8 mouse cellular contexts compared by ENCODE assay signal in the genomic region with DNA sequence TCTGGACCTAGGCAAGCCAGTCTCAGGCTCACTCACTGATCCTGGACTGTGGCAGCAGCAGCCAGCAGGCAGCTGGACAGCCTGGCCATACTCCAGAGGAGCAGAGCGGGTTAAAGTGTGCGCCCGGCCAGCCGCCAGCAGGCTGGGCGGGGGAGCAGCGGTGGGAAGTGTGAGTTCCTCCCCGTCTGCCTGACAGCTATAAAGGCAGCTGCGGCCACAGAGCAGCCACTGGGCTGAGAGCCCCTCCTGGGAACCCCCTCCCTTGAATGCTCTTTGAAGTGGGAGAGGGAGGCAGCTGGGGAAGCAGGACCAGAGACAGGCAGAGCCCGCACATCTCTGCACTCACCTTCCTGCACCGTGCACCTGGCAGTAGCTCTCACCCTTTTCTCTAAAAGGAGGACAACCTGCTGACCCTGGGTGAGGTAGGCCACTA. TPM values are rescaled to one million over a fixed set of nuclear protein-coding genes. Genes with fewer than 3 reads are reported as not detected.
DNase-seq lines count a peak whose midpoint lies in the region; ATAC-seq and TF ChIP-seq lines count a peak whose summit lies in the region.

A gene (plus strand): TSS at position 228 of the 433 bp plus-strand sequence.

- no peak for TF ChIP-seq CTCF in kidney, adult 2 months (conservative IDR thresholded peaks at IDR 0.05; ENCODE audit: insufficient read depth, insufficient read length, low read depth, low read length)
- no peak for TF ChIP-seq CTCF in midbrain, postnatal 0 days (IDR thresholded peaks at IDR 0.05)
- peak; percentile 17; the same call in 1 of the 2 replicates for TF ChIP-seq CTCF in stomach, postnatal 0 days (IDR thresholded peaks at IDR 0.05; ENCODE audit: low read depth)

- H3K9ac ChIP-seq in embryonic facial prominence, embryonic 14.5 days (ENCODE audit: low read depth, low read length): 0 out of 2 replicates have a peak within 1 kb of the TSS, but pooled peaks have one; percentile 2
- 0 out of 2 replicates have a peak within 1 kb of the TSS, but pooled peaks have one; percentile 4 for H3K9ac ChIP-seq in limb, embryonic 12.5 days (replicated peaks)
- H3K9ac ChIP-seq in midbrain, postnatal 0 days (replicated peaks; ENCODE audit: low read length, poor library complexity, severe bottlenecking): no peak within 1 kb of the TSS; the same call in 1 of the 2 replicates
- no peak within 1 kb of the TSS; the same call in 1 of the 2 replicates for H3K9ac ChIP-seq in stomach, postnatal 0 days (ENCODE audit: low read length)

- no peak within 1 kb of the TSS for H3K27ac ChIP-seq in embryonic facial prominence, embryonic 14.5 days (replicated peaks; ENCODE audit: low read depth, low read length)
- peak within 1 kb of the TSS; percentile 57 for H3K27ac ChIP-seq in kidney, adult 2 months (ENCODE audit: insufficient read depth, low read depth, low read length)
- H3K27ac ChIP-seq in limb, embryonic 12.5 days: peak within 1 kb of the TSS; percentile 92
- H3K27ac ChIP-seq in midbrain, postnatal 0 days (ENCODE audit: low read depth, low read length): no peak within 1 kb of the TSS
- H3K27ac ChIP-seq in stomach, postnatal 0 days (replicated peaks): no peak within 1 kb of the TSS; the same call in 1 of the 2 replicates

- no peak within 1 kb of the TSS for H3K4me3 ChIP-seq in embryonic facial prominence, embryonic 14.5 days (ENCODE audit: low read depth, low read length)
- H3K4me3 ChIP-seq in kidney, adult 2 months (ENCODE audit: insufficient read depth, low read depth, low read length): peak within 1 kb of the TSS; percentile 44
- H3K4me3 ChIP-seq in limb, embryonic 12.5 days (replicated peaks): peak within 1 kb of the TSS; percentile 31
- H3K4me3 ChIP-seq in midbrain, postnatal 0 days (ENCODE audit: low read depth, low read length): no peak within 1 kb of the TSS
- H3K4me3 ChIP-seq in stomach, postnatal 0 days (ENCODE audit: low read depth, low read length): no peak within 1 kb of the TSS

- no peaks in the 10 kb centered on the region; the same call in 1 of the 2 replicates for H3K27me3 ChIP-seq in embryonic facial prominence, embryonic 14.5 days (replicated peaks; ENCODE audit: control insufficient read depth, insufficient read depth, low read length)
- no peaks in the 10 kb centered on the region for H3K27me3 ChIP-seq in kidney, adult 2 months (replicated peaks; ENCODE audit: control insufficient read depth, insufficient read depth, low read length)
- H3K27me3 ChIP-seq in limb, embryonic 12.5 days: no peaks in the 10 kb centered on the region
- no peaks in the 10 kb centered on the region for H3K27me3 ChIP-seq in midbrain, postnatal 0 days (ENCODE audit: insufficient read depth, low read length)
- no peaks in the 10 kb centered on the region for H3K27me3 ChIP-seq in stomach, postnatal 0 days (ENCODE audit: control insufficient read depth, insufficient read depth, low read length)

- peak within 1 kb of the TSS; percentile 16 for H3K4me2 ChIP-seq in embryonic facial prominence, embryonic 14.5 days (ENCODE audit: low read depth, low read length)
- H3K4me2 ChIP-seq in limb, embryonic 12.5 days: peak within 1 kb of the TSS; percentile 61
- peak within 1 kb of the TSS; percentile 19 for H3K4me2 ChIP-seq in midbrain, postnatal 0 days (ENCODE audit: low read depth, low read length, poor library complexity, severe bottlenecking)
- H3K4me2 ChIP-seq in stomach, postnatal 0 days (replicated peaks; ENCODE audit: low read depth): peak within 1 kb of the TSS; percentile 32

- peak; percentile 38 for TF ChIP-seq POLR2A in kidney, adult 2 months (IDR thresholded peaks at IDR 0.05; ENCODE audit: low read depth, low read length)

- no peaks in the 10 kb centered on the region for H3K36me3 ChIP-seq in embryonic facial prominence, embryonic 14.5 days (ENCODE audit: control insufficient read depth, insufficient read depth, low read length)
- H3K36me3 ChIP-seq in kidney, adult 2 months (ENCODE audit: control insufficient read depth, insufficient read depth, low read length): no peaks in the 10 kb centered on the region
- no peaks in the 10 kb centered on the region for H3K36me3 ChIP-seq in limb, embryonic 12.5 days
- no peaks in the 10 kb centered on the region for H3K36me3 ChIP-seq in midbrain, postnatal 0 days (ENCODE audit: insufficient read depth, low read length)
- no peaks in the 10 kb centered on the region for H3K36me3 ChIP-seq in stomach, postnatal 0 days (ENCODE audit: control insufficient read depth, insufficient read depth, low read length)

- peaks cover 27% of the 10 kb centered on the region for H3K4me1 ChIP-seq in embryonic facial prominence, embryonic 14.5 days (ENCODE audit: control insufficient read depth, insufficient read depth, low read length)
- peaks cover 11% of the 10 kb centered on the region; the same call in 1 of the 2 replicates for H3K4me1 ChIP-seq in kidney, adult 2 months (ENCODE audit: control insufficient read depth, insufficient read depth, low read length)
- H3K4me1 ChIP-seq in limb, embryonic 12.5 days (replicated peaks): peaks cover 83% of the 10 kb centered on the region
- H3K4me1 ChIP-seq in midbrain, postnatal 0 days (ENCODE audit: insufficient read depth, low read length): 0 out of 2 replicates have a peak, but pooled peaks cover 7% of the 10 kb centered on the region
- H3K4me1 ChIP-seq in stomach, postnatal 0 days (replicated peaks; ENCODE audit: control insufficient read depth, insufficient read depth): peaks cover 5% of the 10 kb centered on the region; the same call in 1 of the 2 replicates

- 0% methylated on average over 10 of the region's 10 CpGs for WGBS in embryonic facial prominence, embryonic 14.5 days
- WGBS in kidney, adult 2 months: under 1% methylated on average over 10 of the region's 10 CpGs
- 2% methylated on average over 10 of the region's 10 CpGs for WGBS in limb, embryonic 12.5 days
- 3% methylated on average over 10 of the region's 10 CpGs for WGBS in midbrain, postnatal 0 days
- WGBS in stomach, postnatal 0 days: 2% methylated on average over 10 of the region's 10 CpGs

- TF ChIP-seq EP300 in stomach, postnatal 0 days (optimal IDR thresholded peaks at IDR 0.05): no peak

- DNase-seq in layer of hippocampus, adult 11-12 months (ENCODE audit: low spot score): peak; percentile 57
- DNase-seq in layer of hippocampus, adult 9-10 months (ENCODE audit: low spot score): no peak
- peak; percentile 90 for DNase-seq in embryonic facial prominence, embryonic 14.5 days (ENCODE audit: low spot score)
- DNase-seq in heart, adult 9 months (ENCODE audit: low spot score in 2 of 2): peak; percentile 83 to 88
- peak; percentile 92 for DNase-seq in kidney, adult 2 months
- DNase-seq in midbrain, postnatal 0 days (ENCODE audit: low spot score): peak; percentile 88
- DNase-seq in stomach, postnatal 0 days (ENCODE audit: low spot score): peak; percentile 68

- ATAC-seq in embryonic facial prominence, embryonic 14.5 days (ENCODE audit: low read depth): peak; percentile 87
- peak; percentile 79 for ATAC-seq in limb, embryonic 12.5 days (ENCODE audit: insufficient number of reproducible peaks, insufficient read depth, low FRiP score, low TSS enrichment, low read depth)
- peak; percentile 63 for ATAC-seq in midbrain, postnatal 0 days (ENCODE audit: low FRiP score)
- ATAC-seq in stomach, postnatal 0 days (ENCODE audit: low FRiP score, low TSS enrichment): peak; percentile 69

- no peaks in the 10 kb centered on the region for H3K9me3 ChIP-seq in embryonic facial prominence, embryonic 14.5 days (ENCODE audit: control insufficient read depth, low read length)
- H3K9me3 ChIP-seq in limb, embryonic 12.5 days: no peaks in the 10 kb centered on the region
- H3K9me3 ChIP-seq in midbrain, postnatal 0 days (ENCODE audit: low read length): no peaks in the 10 kb centered on the region
- no peaks in the 10 kb centered on the region for H3K9me3 ChIP-seq in stomach, postnatal 0 days (ENCODE audit: control insufficient read depth, low read length)

RNA-seq across cellular contexts. Expression of the gene that starts here (rescaled TPM):
- 4.6 and 8.0 TPM in 2 replicates for polyA plus RNA-seq in embryonic facial prominence, embryonic 14.5 days (2014; fragmentation: Nextera tagmentation; extraction: Ambion mirVana)
- polyA plus RNA-seq in kidney, adult 2 months (2012; rRNA removed): 21.7 and 25.7 TPM in 2 replicates
- 11.8 and 12.3 TPM in 2 replicates for polyA plus RNA-seq in limb, embryonic 12.5 days (2016; fragmentation: Nextera tagmentation; extraction: Ambion mirVana)
- 14.3 and 17.0 TPM in 2 replicates for total RNA-seq in midbrain, postnatal 0 days (2014; rRNA removed)
- polyA plus RNA-seq in midbrain, postnatal 0 days (2015; fragmentation: Nextera tagmentation; extraction: Ambion mirVana): 7.3 and 9.3 TPM in 2 replicates
- polyA plus RNA-seq in stomach, postnatal 0 days (2015; fragmentation: Nextera tagmentation; extraction: Ambion mirVana): 1.4 and 3.4 TPM in 2 replicates

Comparison
In these comparisons a context has a peak if more than half of its experiments do, and no peak if none do; other contexts are left out.
1. H3K27ac ChIP-seq: peak in kidney, adult 2 months (single experiment) and limb, embryonic 12.5 days (single experiment); none in embryonic facial prominence, embryonic 14.5 days (single experiment), midbrain, postnatal 0 days (single experiment) and stomach, postnatal 0 days (single experiment).
2. H3K4me3 ChIP-seq: peak in kidney, adult 2 months (single experiment) and limb, embryonic 12.5 days (single experiment); none in embryonic facial prominence, embryonic 14.5 days (single experiment), midbrain, postnatal 0 days (single experiment) and stomach, postnatal 0 days (single experiment).
3. H3K9ac ChIP-seq: peak in embryonic facial prominence, embryonic 14.5 days (single experiment) and limb, embryonic 12.5 days (single experiment); none in midbrain, postnatal 0 days (single experiment) and stomach, postnatal 0 days (single experiment).
4. Peak in every context shown above with its lines, with median percentiles within 50 percentile points of each other: ATAC-seq and H3K4me2 ChIP-seq.